ENCODE assay signal across 8 mouse cellular contexts in genomic region chr5:8056141-8057017, GRCm38 (mm10). TPM values are rescaled to one million over a fixed set of nuclear protein-coding genes. Genes with fewer than 3 reads are reported as not detected.
DNase-seq lines count a peak whose midpoint lies in the region; ATAC-seq and TF ChIP-seq lines count a peak whose summit lies in the region.

No protein-coding gene starts in this region.

- TF ChIP-seq CTCF in stomach, postnatal 0 days (IDR thresholded peaks at IDR 0.05; ENCODE audit: low read depth), result peak; percentile 24

- no peaks in the 10 kb centered on the region for H3K9me3 ChIP-seq in heart, embryonic 14.5 days (ENCODE audit: control insufficient read depth, low read length)
- H3K9me3 ChIP-seq in liver, embryonic 15.5 days (replicated peaks), result no peaks in the 10 kb centered on the region
- H3K9me3 ChIP-seq in neural tube, embryonic 11.5 days (ENCODE audit: control insufficient read depth, low read length), result no peaks in the 10 kb centered on the region
- H3K9me3 ChIP-seq in stomach, postnatal 0 days (ENCODE audit: control insufficient read depth, low read length), result no peaks in the 10 kb centered on the region

- H3K4me3 ChIP-seq in brown adipose tissue, adult 24 weeks (ENCODE audit: insufficient read depth, low read depth, low read length), result peak overlapping the region; percentile 98
- H3K4me3 ChIP-seq in heart, embryonic 14.5 days (ENCODE audit: control insufficient read depth in 1 of 2, insufficient read depth in 1 of 2, low read depth in 1 of 2, low read length in 2 of 2), result peak overlapping the region; percentile 87 to 92
- peak overlapping the region; percentile 88 for H3K4me3 ChIP-seq in liver, embryonic 15.5 days (replicated peaks)
- H3K4me3 ChIP-seq in neural tube, embryonic 11.5 days (ENCODE audit: low read depth, low read length), result peak overlapping the region; percentile 73
- H3K4me3 ChIP-seq in stomach, postnatal 0 days (ENCODE audit: low read depth, low read length), result peak overlapping the region; percentile 75

- peak overlapping the region; percentile 70 for H3K4me2 ChIP-seq in heart, embryonic 14.5 days (ENCODE audit: low read length)
- H3K4me2 ChIP-seq in liver, embryonic 15.5 days, result peak overlapping the region; percentile 82
- peak overlapping the region; percentile 67 for H3K4me2 ChIP-seq in neural tube, embryonic 11.5 days (ENCODE audit: low read depth)
- H3K4me2 ChIP-seq in stomach, postnatal 0 days (replicated peaks; ENCODE audit: low read depth), result peak overlapping the region; percentile 61

- peak overlapping the region; percentile 93 for H3K9ac ChIP-seq in heart, embryonic 14.5 days (ENCODE audit: low read length)
- peak overlapping the region; percentile 88 for H3K9ac ChIP-seq in liver, embryonic 15.5 days
- H3K9ac ChIP-seq in neural tube, embryonic 11.5 days (ENCODE audit: low read length), result peak overlapping the region; percentile 86
- H3K9ac ChIP-seq in stomach, postnatal 0 days (ENCODE audit: low read length), result peak overlapping the region; percentile 93

- peaks cover 34% of the 10 kb centered on the region for H3K36me3 ChIP-seq in heart, embryonic 14.5 days (ENCODE audit: control insufficient read depth, insufficient read depth, low read length)
- peaks cover 30% of the 10 kb centered on the region for H3K36me3 ChIP-seq in liver, embryonic 15.5 days (replicated peaks)
- H3K36me3 ChIP-seq in neural tube, embryonic 11.5 days (ENCODE audit: control insufficient read depth, insufficient read depth, low read length), result no peaks in the 10 kb centered on the region
- H3K36me3 ChIP-seq in stomach, postnatal 0 days (ENCODE audit: control insufficient read depth, insufficient read depth, low read length), result peaks cover 4% of the 10 kb centered on the region

- no peaks in the 10 kb centered on the region for H3K27me3 ChIP-seq in heart, embryonic 14.5 days (ENCODE audit: control insufficient read depth, insufficient read depth, low read length)
- no peaks in the 10 kb centered on the region for H3K27me3 ChIP-seq in liver, embryonic 15.5 days
- no peaks in the 10 kb centered on the region for H3K27me3 ChIP-seq in neural tube, embryonic 11.5 days (ENCODE audit: control insufficient read depth, insufficient read depth, low read length)
- H3K27me3 ChIP-seq in stomach, postnatal 0 days (ENCODE audit: control insufficient read depth, insufficient read depth, low read length), result no peaks in the 10 kb centered on the region

- WGBS in heart, embryonic 14.5 days, result under 1% methylated on average over 59 of the region's 60 CpGs
- under 1% methylated on average over 60 of the region's 60 CpGs for WGBS in liver, embryonic 15.5 days (ENCODE audit: insufficient replicate concordance)
- under 1% methylated on average over 53 of the region's 60 CpGs for WGBS in neural tube, embryonic 11.5 days
- WGBS in stomach, postnatal 0 days, result under 1% methylated on average over 49 of the region's 60 CpGs

- peak; percentile 89 for ATAC-seq in CD4-positive, CD25-positive, alpha-beta regulatory T cell, adult 4 months
- peak; percentile 92 for ATAC-seq in erythroid progenitor cell, adult 5-6 weeks (replicated peaks; ENCODE audit: low FRiP score, poor library complexity, severe bottlenecking)
- peak; percentile 97 for ATAC-seq in heart, embryonic 14.5 days (ENCODE audit: insufficient number of reproducible peaks, insufficient read depth, low FRiP score, low read depth)
- ATAC-seq in liver, embryonic 15.5 days (ENCODE audit: insufficient read depth), result peak; percentile 99
- ATAC-seq in neural tube, embryonic 11.5 days (ENCODE audit: insufficient read depth, low FRiP score, low TSS enrichment), result peak; percentile 97
- peak; percentile 97 for ATAC-seq in stomach, postnatal 0 days (ENCODE audit: low FRiP score, low TSS enrichment)

- peaks cover 8% of the 10 kb centered on the region; the same call in 1 of the 2 replicates for H3K4me1 ChIP-seq in brown adipose tissue, adult 24 weeks (ENCODE audit: control insufficient read depth, insufficient read depth, insufficient read length, low read length)
- H3K4me1 ChIP-seq in heart, embryonic 14.5 days (ENCODE audit: control insufficient read depth in 2 of 2, insufficient read depth in 2 of 2, low read length in 2 of 2), result peaks cover 9 to 20% of the 10 kb centered on the region in 2 experiments
- peaks cover 28% of the 10 kb centered on the region for H3K4me1 ChIP-seq in liver, embryonic 15.5 days (replicated peaks)
- H3K4me1 ChIP-seq in neural tube, embryonic 11.5 days (ENCODE audit: control insufficient read depth, insufficient read depth, low read length), result no peaks in the 10 kb centered on the region
- no peaks in the 10 kb centered on the region for H3K4me1 ChIP-seq in stomach, postnatal 0 days (replicated peaks; ENCODE audit: control insufficient read depth, insufficient read depth)

- peak; percentile 93 for DNase-seq in kidney, postnatal 10 days
- DNase-seq in neural tube, embryonic 11.5 days (ENCODE audit: low spot score), result peak; percentile 71
- DNase-seq in stomach, postnatal 0 days (ENCODE audit: low spot score), result peak; percentile 92

- no peak for TF ChIP-seq EP300 in stomach, postnatal 0 days (optimal IDR thresholded peaks at IDR 0.05)

- peak overlapping the region; percentile 98 for H3K27ac ChIP-seq in brown adipose tissue, adult 24 weeks (replicated peaks; ENCODE audit: low read depth, low read length)
- peak overlapping the region; percentile 94 to 95 for H3K27ac ChIP-seq in heart, embryonic 14.5 days (replicated peaks in 1 of 2; ENCODE audit: control insufficient read depth in 1 of 2, insufficient read depth in 1 of 2, low read depth in 2 of 2, low read length in 2 of 2)
- peak overlapping the region; percentile 89 for H3K27ac ChIP-seq in liver, embryonic 15.5 days (replicated peaks)
- H3K27ac ChIP-seq in neural tube, embryonic 11.5 days (ENCODE audit: low read depth, low read length), result 0 out of 2 replicates have a peak overlapping the region, but pooled peaks have one; percentile 64
- H3K27ac ChIP-seq in stomach, postnatal 0 days (replicated peaks), result peak overlapping the region; percentile 98

RNA-seq across cellular contexts. Expression of gene Sri, which starts 10.5 kb away (rescaled TPM):
- polyA plus RNA-seq in CD4-positive, CD25-positive, alpha-beta regulatory T cell, adult 4 months (2017; shearing (Covaris generic)), result 100 to 1,000 TPM; 607 to 653 TPM
- 74.8 and 87.4 TPM in 2 replicates for polyA plus RNA-seq in brown adipose tissue, adult 24 weeks (2012; ENCODE audit: insufficient read depth, insufficient read length, missing spikeins)
- 174 and 246 TPM in 2 replicates for total RNA-seq in erythroid progenitor cell, adult 5-6 weeks (2015; ENCODE audit: low replicate concordance)
- total RNA-seq in erythroid progenitor cell, adult 5-6 weeks (2017; ENCODE audit: low replicate concordance), result 112 and 135 TPM in 2 replicates
- polyA plus RNA-seq in heart, embryonic 14.5 days (2014; fragmentation: Nextera tagmentation; extraction: Ambion mirVana), result 238 and 260 TPM in 2 replicates
- 192 and 207 TPM in 2 replicates for polyA plus RNA-seq in liver, embryonic 15.5 days (2015; fragmentation: Nextera tagmentation; extraction: Ambion mirVana)
- 169 and 171 TPM in 2 replicates for polyA plus RNA-seq in neural tube, embryonic 11.5 days (2014; fragmentation: Nextera tagmentation; extraction: Ambion mirVana)
- 396 and 411 TPM in 2 replicates for polyA plus RNA-seq in stomach, postnatal 0 days (2015; fragmentation: Nextera tagmentation; extraction: Ambion mirVana)

Comparison
In these comparisons a context has a peak if more than half of its experiments do, and no peak if none do; other contexts are left out.
1. Peak in every context shown above with its lines: DNase-seq, ATAC-seq, H3K4me3 ChIP-seq and H3K27ac ChIP-seq.